Mouse (Mus musculus): ENCODE results near the gene Cbx7.

DNA sequence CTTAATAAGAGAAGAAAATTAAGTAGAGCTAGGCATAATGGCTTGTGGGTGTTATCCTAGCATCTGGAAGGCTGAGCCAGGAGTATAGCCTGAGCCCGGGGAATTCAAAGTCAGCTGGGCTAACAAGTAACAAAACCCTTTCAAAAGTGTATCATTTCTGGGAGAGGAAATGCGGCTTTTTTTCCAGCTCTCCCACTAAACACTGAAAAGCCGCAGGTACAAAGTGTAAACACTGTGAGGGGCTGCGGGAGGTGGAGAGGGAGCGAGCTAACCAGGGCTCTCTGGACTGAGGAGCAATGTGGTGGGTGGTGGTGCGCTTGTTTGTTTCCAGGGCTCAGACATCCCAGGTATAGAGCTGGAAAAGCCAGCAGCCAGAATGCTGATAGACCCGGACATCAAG, 6.5 kb downstream of the Cbx7 start:
- TF ChIP-seq POLR2A (IDR thresholded peaks at IDR 0.05; ENCODE audit: extremely low read depth, insufficient read depth, low read length) (no peak), CTCF (IDR thresholded peaks at IDR 0.05; ENCODE audit: low read depth, low read length) (no peak)
